Mouse (Mus musculus): ENCODE measurements around the gene Vps18.

Gene Vps18

DNA sequence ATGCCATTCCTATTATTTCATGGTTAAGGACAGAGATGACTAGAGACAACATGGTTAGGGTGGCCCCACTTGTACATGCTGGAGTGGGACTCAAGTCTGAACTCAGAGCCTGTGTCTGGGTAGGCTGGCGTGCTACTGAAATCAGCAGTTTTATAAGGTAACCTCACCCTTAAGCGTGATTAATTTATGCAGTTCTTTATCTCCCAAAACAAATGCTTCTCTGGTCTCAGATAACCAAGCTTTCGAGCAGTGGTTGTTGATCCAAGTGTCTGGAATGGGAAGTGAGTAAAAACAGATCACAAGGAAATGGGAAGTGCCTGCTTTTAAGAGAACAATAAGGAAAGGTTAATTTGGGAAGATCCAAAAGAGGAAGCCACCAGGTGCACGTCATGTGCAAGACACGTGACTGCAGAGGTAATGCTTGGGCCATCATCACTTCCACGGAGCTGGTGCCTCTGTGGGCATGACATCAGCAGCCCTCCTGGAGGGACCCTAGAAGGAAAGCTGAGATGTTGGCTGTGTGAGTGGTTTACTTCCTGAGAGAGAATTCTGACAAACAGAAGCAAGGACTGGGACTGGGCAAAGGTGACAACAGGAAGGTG is 56.1 kb downstream of the Vps18 start:
- DNase-seq (ENCODE audit: low spot score in 2 of 2), result no peak

All from urinary bladder, postnatal 4 days (tissue).